Mouse (Mus musculus): ENCODE data around the gene Dda1.

GRCm38 (mm10) chr8:71497077-71497645 is 28.2 kb downstream of the Dda1 start:
- TF ChIP-seq CTCF (IDR thresholded peaks at IDR 0.05; ENCODE audit: extremely low read depth, insufficient read depth, low read length), result no peak
- TF ChIP-seq POLR2A (IDR thresholded peaks at IDR 0.05; ENCODE audit: extremely low read depth, insufficient read depth, low read length), result no peak

Data from cortical plate, adult 2 months (tissue).